Mouse (Mus musculus): ENCODE measurements around the gene Gm20388.
A peak's percentile ranks its signal among the peaks of the same experiment; 100 is the strongest.

Gm20388 gene

DNA sequence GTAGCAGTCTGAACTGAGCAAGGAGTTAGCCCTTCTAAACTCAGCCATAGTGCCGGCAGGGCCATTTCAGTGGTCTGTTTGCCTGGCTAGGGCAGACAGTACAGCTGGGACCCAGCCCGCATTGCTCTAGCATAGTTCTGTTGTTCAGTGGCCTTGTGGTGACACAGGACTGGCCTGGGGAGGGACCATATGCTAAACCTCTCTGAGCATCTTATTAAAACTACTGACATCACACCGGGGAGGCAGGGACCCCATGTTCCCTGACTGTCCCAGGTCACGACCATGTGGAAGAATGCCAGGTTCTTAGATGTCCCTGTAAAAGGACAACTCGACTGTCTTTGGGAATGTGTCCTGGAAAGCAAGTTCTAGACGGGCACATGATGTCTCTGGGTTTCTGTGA, 1181.5 kb downstream of the Gm20388 start:
- DNase-seq (ENCODE audit: extremely low spot score, low spot score), result no peak

DNA sequence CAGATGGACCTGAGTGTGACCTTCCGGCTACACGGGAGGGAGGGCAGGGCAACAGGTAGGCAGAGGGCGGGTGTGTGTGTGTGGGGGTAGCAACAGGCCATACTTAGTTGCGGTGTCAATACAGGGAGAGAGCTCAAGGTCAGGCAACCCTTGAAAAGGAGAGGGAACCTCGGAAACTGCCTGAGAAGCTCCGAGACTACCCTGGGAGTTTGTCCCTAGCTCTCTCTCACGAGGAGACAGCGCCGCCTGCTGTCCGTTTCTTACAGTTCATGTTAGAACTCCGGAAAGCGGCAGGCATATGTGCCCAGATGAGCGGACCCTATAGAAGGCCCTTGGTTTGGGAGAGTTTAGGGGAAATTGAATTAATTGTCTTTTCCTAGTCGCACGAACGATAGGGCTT, 1182.0 kb downstream of the Gm20388 start:
- peak; percentile 92 for DNase-seq (ENCODE audit: extremely low spot score, low spot score)

DNA sequence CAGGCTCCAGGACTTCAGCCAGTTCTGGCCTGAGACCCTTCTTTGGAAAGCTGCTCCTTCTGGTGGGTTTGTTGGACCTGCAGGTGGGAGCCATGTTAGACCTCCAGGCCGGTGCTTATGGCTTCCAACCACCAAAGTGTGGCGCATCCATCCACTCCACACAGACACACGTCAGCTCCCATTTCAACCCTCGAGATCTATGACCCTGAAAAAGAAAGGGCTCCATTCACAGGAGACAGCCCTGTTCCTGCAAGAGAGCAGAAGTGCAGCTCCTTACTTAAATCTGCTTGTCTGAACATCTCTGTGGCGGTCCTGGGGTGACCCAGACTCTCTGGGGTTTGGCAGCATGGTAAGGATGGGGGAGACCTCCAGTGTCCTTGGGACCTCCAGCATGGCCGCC, 1182.9 kb downstream of the Gm20388 start:
- DNase-seq (ENCODE audit: extremely low spot score, low spot score), result peak; percentile 26

DNA sequence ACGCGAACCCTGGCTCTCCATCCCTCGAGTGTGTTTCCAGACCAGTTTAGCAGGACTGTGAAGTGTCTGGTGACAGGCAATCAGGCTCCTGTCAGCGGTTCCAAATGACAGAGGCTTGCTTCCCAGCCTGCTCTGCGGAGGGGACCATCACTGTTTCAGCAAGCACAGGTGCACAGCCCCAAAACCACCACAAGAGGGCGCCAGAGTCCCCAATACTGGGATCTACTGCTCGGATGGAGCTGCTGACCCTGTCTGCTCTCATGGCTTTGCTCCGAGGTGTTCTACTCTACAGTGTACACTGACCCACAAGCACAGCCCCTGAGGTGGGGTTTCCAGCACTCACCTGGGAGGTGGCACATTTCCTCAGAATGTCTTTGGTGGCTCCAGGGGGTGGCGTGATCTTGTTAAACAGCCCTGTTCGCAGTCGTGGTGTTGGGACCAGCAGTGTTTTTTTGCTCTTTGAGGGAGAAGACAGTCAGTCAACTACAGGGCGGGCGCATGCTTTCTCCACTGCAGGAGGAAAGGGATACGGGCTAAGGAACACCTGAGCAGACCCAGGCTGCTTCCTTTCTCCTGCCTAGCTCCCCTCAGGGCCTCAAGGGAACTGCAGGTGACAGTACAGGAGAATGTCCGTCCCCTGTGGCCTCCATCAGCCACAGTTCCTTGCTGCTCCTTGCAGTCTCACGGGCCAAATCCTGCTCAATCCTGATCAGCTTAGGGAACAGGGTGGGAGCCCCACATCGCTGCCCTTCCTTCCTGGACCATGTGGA, 1193.6 kb downstream of the Gm20388 start:
- peak; percentile 89 for DNase-seq (ENCODE audit: extremely low spot score, low spot score)

DNA sequence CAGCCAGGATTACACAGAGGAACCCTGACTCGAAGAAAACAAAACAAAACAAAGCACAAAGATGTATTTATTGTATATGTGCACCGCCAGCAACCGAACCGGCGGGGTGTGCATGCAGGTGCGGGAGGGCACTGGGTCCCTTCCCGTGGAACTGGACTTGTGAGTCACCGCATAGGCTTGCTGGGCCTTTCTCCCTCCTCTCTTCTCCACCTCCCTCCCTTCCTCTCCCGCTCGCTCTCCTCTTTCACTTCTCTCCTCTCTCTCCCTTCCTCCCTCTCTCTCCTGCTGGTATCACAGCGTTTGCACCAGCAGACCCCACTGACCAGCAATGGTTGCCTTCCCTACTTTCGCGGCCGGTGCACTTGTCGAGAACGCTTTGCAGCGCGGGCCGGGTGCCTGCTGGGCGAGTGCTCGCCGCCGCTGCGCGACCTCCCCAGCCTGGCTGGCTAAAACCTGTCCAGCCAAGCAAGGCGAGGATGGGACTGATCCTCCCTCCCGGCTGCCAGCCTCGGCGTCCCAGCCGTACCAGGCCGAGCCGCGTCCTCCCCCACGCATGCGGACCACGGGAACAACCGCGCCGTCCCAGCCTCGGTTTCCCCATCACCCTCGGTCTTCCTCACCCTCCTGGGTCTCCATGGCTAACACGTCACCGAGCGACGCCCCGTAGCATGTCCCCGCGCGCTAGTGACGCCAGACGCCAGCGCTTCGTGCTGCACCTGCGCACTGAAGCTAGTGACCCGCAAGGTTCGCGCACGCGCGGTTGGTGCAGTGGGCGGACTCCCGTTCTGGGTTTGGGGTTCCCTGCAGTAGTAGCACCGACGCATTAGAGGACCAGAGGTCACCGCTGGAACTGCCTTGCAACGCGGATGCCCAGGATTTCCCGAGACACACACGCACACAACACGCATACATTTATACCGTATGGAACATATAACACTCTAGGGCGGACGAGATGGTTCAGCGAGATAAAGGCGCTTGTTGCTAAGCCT, 1197.3 kb downstream of the Gm20388 start, which contains the start of gene Mthfsd:
Gene Mthfsd (minus strand): TSS at position 725 of the 989 bp plus-strand sequence.
- DNase-seq (ENCODE audit: extremely low spot score, low spot score), result peak; percentile 98

DNA sequence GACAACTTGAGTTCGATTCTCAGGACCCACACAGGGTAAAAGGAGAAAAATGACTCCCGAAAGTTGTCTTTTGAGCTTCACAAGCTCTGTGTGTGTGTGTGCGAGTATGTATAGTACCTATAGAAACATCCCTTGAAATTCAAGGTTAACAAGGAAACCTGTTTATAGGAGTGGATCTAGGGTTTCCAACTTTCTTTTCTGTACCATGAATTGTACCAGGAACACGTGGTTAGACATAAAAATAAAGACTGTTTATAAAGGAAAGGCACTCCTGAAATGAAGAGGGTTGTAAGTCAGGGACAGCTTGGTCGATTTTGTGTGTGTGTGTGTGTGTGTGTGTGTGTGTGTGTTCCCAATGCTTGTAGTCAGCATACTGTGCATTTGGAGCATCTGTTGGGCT, 1198.0 kb downstream of the Gm20388 start:
- DNase-seq (ENCODE audit: extremely low spot score, low spot score), result no peak

DNA sequence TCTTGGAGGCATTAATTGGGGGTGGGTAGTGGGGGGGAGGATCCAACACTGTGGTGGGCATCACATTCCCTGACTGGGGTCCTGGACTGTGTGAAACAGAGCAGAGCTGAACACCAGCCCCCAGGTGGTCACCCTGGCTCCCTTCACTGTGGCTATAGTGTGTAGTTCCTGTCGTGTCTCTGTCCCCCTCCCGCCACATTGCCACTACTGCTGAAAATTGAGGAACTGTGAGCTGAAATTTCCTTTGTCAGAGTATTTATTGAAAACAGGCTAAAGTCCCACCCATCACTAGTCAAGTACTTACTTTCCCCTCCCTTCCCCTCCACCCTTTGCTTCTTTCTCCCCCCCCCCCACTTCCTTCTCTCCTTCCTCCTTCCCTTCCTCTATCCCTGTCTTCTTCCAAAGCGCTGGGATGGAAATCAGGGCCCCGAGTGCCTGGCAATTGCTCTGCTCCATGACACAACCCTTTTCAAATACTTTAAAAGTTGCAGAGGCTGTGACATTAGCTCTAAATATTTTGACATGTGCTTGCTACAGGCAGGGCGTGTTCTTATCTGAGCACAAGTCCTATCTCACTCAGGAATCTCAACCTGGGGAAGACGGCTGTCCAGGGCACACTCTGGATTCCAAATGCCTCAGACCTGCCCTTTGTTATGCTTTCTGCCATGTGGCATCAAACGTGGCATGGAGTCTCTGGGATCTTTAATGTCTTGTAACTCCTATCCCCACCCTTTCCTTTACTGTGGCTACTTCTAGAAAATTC, 1200.7 kb downstream of the Gm20388 start:
- no peak for DNase-seq (ENCODE audit: extremely low spot score, low spot score)

DNA sequence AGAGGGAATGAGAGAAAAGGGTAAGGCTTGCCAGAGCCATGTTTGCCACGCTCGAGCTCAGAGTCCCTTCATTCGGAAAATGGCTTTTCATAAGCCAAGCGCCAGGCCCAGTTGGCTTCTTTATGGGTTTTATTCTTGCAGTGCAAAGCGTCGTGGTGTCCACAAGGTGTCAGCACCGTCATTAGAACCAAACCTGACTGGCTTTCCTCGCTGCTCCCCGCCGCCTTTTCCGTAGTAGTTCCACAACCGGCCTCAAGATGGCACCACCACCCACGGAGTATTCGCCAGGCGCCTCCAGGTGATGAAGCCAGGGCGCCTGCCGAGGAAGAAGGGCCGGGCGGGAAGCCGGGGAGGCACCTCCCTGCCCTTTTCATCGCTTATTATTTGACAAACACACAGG, 1202.6 kb downstream of the Gm20388 start:
- peak; percentile 99 for DNase-seq (ENCODE audit: extremely low spot score, low spot score)

DNA sequence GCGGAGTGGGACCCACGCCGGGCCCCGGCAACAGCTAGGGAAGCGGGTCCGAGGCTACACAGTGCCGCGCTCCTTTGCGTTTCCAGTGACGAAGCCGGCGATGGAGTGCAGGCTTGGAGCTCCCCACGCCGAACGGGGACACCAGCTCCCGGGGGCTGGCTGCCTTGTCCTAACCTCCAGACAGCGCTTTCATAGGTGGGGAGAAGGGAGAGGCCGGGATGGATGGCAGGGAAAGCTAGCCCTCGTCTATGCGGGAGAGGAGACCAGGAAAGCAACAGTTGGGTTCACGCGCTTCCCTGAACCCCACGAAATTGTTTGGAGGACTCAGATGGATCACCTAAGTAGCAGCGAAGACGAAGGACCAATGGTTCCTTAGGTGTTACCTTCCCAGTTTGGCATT, 1204.5 kb downstream of the Gm20388 start:
- peak; percentile 67 for DNase-seq (ENCODE audit: extremely low spot score, low spot score)

DNA sequence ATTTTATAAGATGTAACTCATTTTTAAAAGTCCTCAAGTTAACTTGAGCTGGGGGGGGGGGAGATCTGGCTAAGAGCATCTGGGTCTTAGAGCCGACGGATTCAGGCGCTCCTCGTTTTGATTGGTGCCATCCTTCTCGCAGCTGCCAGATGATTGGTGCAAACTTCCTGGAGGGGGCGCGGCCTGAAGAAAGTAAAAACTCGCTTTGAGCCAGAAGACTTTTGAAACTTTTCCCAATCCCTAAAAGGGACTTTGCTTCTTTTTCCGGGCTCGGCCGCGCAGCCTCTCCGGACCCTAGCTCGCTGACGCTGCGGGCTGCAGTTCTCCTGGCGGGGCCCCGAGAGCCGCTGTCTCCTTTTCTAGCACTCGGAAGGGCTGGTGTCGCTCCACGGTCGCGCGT, 1205.3 kb downstream of the Gm20388 start, which contains the start of gene Foxc2:
Gene Foxc2 (plus strand): TSS at position 224 of the 400 bp plus-strand sequence.
- no peak for DNase-seq (ENCODE audit: extremely low spot score, low spot score)

DNA sequence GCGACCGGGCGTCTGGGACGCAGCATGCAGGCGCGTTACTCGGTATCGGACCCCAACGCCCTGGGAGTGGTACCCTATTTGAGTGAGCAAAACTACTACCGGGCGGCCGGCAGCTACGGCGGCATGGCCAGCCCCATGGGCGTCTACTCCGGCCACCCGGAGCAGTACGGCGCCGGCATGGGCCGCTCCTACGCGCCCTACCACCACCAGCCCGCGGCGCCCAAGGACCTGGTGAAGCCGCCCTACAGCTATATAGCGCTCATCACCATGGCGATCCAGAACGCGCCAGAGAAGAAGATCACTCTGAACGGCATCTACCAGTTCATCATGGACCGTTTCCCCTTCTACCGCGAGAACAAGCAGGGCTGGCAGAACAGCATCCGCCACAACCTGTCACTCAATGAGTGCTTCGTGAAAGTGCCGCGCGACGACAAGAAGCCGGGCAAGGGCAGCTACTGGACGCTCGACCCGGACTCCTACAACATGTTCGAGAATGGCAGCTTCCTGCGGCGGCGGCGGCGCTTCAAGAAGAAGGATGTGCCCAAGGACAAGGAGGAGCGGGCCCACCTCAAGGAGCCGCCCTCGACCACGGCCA, 1206.0 kb downstream of the Gm20388 start:
- peak; percentile 80 for DNase-seq (ENCODE audit: extremely low spot score, low spot score)

DNA sequence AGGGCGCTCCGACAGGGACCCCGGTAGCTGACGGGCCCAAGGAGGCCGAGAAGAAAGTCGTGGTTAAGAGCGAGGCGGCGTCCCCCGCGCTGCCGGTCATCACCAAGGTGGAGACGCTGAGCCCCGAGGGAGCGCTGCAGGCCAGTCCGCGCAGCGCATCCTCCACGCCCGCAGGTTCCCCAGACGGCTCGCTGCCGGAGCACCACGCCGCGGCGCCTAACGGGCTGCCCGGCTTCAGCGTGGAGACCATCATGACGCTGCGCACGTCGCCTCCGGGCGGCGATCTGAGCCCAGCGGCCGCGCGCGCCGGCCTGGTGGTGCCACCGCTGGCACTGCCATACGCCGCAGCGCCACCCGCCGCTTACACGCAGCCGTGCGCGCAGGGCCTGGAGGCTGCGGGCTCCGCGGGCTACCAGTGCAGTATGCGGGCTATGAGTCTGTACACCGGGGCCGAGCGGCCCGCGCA, 1206.6 kb downstream of the Gm20388 start:
- DNase-seq (ENCODE audit: extremely low spot score, low spot score), result peak; percentile 74

DNA sequence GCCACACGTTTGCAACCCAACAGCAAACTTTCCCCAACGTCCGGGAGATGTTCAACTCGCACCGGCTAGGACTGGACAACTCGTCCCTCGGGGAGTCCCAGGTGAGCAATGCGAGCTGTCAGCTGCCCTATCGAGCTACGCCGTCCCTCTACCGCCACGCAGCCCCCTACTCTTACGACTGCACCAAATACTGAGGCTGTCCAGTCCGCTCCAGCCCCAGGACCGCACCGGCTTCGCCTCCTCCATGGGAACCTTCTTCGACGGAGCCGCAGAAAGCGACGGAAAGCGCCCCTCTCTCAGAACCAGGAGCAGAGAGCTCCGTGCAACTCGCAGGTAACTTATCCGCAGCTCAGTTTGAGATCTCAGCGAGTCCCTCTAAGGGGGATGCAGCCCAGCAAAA, 1207.3 kb downstream of the Gm20388 start:
- peak; percentile 57 for DNase-seq (ENCODE audit: extremely low spot score, low spot score)

DNA sequence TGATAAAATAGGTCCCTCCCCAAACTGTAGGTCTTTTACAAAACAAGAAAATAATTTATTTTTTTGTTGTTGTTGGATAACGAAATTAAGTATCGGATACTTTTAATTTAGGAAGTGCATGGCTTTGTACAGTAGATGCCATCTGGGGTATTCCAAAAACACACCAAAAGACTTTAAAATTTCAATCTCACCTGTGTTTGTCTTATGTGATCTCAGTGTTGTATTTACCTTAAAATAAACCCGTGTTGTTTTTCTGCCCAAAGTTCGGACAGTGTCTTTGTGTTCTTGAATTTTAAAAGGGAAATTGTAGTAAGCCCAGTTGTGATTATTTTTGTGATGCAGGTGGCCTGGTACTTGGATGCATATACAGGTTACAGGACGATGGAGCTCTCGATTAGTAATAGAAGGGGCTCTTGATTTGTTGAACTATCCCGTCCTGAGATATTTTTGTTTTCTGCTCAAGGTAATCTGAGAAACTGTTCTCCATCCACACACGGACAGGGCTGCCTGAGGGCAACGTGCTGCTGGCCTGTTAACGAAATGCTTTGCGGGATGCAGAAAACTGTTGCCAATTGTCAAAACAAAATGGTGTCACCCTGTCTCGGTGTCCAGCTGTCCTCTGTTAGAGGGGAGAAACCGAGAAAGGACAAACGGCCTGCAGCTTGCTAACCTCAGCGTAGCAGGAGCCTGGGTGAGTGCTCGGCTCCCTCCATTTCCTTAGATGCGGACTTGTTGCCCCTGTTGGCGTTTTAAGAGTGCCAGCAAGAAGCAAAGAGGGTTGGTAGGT, 1208.2 kb downstream of the Gm20388 start:
- DNase-seq (ENCODE audit: extremely low spot score, low spot score), result peak; percentile 53

DNA sequence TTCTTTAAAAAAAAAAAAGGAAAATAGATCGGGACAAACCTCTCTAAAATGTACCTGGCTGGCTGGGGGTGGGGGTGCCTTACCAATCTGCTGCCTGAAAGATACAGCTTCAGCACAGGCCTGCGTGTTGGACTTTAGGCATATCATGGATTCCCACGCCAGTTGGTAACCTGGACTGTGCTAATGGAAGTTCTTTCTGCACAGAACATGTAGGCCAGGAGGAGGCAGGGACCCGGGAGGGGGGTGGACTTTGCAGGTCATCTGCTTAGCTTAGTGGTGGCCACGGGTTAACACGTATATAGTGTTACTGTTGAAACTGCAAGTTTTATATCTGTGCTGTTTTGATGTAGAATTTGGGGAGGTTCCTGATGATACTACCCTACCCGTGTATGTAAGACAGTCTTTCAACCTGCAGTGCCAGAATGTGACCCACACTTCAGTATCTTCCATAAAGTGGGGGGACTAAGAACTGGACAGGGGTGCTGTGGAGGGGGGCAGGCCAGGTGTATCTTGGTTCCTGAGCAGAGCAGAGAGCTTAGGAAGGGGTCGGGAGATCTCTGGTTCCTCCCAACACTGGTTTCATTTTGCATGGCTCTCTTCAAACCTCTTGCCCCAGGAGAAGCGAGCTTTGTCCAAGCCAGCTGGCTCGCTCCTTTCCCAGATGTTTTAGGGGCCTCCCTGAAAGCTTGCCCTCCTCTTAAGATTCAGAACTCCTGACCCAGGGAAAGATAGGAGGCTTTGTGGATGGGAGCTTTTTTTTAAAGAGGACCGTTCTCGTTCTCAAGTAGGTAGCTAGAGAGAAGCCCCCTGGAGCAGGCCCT, 1209.2 kb downstream of the Gm20388 start:
- peak; percentile 50 for DNase-seq (ENCODE audit: extremely low spot score, low spot score)

DNA sequence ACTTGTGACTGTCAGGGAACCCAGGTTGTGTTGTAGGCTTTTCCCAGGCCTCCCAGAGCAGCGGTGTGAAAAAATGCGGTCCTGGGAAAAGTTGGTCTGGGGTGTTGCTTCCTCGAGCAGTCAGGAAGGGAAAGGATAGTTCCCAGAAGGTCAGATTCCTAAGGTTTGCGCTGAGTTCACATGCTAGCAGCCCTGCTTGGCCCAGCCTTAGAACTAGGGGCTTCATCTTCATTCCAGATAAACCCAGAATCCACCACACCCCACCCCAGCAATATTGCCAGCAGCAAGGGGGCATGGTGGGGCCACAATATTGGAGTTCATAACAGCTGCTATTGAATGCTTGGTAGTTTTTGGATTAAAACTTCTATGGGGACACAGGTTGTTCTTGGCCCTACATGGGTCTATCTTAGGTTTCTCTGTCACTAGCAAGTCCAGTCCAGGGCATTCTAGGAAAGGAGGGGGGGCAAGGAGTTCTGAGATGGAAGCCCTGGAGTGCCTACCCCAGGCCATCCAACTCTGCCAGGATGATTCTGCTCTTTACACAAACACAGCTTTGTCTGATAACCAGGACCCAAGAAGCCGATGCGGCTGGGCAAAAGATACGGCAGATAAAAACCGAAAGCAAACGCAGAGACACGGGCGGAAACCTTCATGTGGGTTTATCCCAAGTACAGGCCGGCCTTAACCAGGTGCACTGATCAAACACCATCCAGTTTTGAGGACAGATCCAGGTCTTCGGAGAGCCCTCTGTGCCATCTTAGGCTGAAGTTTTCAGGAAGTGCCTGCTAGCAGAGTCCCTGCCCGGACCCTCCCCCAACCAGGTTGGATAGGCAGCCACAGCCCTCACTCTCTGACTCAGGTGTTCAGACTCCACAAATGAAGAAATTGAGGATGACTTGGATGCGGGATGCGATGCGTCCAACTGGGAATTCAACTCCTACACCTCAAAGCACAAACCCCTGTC, 1210.1 kb downstream of the Gm20388 start:
- DNase-seq (ENCODE audit: extremely low spot score, low spot score), result peak; percentile 41

DNA sequence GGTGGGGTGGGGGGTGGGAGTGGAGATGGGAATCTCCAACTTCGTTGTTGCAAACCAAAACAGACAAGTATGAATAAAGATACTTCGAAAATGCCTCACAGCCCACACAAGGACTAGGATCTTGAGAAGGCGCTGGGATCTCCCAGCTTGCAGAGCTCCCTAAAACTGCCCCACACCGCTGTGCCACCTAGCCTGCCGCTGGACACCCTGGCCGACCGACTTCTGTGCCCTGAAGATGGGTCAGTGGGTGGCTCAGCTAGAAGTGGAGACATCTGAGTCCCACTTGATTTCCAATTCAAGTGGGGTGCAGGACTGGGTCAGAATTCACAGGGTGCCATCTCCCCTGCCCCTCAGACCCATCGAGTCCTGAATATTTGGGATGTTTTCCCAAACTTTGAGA, 1211.1 kb downstream of the Gm20388 start:
- DNase-seq (ENCODE audit: extremely low spot score, low spot score), result peak; percentile 26

DNA sequence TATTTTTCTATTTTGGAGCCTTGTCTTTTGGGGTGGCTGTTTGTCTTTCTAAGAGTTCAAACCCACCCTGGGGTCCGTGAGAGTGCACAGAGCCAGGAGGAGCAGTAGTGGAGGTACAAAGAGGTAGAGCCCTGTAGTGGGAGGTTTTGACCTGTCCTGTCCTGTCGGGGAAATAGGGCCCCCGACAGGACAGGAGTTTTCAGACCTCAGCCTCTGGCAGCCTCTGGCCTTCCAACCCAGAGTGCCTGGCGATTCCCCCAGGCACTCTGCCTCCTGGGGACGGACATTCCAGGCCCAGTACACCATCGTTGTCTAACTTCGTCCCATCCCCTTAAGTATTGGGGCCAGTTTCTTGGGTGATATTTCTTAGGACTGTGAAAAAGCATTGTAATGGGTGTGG, 1211.7 kb downstream of the Gm20388 start:
- no peak for DNase-seq (ENCODE audit: extremely low spot score, low spot score)
